Mouse (Mus musculus) CD8-positive naive resting alpha-beta T cell, adult 2 months (primary cell): ENCODE results near the gene Arg1.

Experiments
- DNase-seq, 2 experiments: peaks; one replicate each; pipeline ENCODE4 v3.0.0; 2022; ENCODE audit warnings: low read depth in 2 of 2, low spot score in 2 of 2

The Arg1 gene

GRCm38 (mm10) chr10:24912576-24912975, 14.7 kb downstream of the Arg1 start:
- DNase-seq, result no peak

- DNase-seq, result no peak
These were observed 16.1 kb downstream of the Arg1 start for GRCm38 (mm10) chr10:24911199-24911598.

GRCm38 (mm10) chr10:24905627-24906026, 21.7 kb downstream of the Arg1 start:
- no peak for DNase-seq

- peak; percentile 5 to 9 for DNase-seq
These were observed 31.4 kb downstream of the Arg1 start for GRCm38 (mm10) chr10:24895927-24896326.

GRCm38 (mm10) chr10:24888343-24888742, 38.9 kb downstream of the Arg1 start:
- DNase-seq, result no peak

GRCm38 (mm10) chr10:24886008-24886407, 41.3 kb downstream of the Arg1 start:
- no peak for DNase-seq

GRCm38 (mm10) chr10:24873624-24874023, 53.7 kb downstream of the Arg1 start:
- DNase-seq, result no peak

GRCm38 (mm10) chr10:24869760-24870290, 57.5 kb downstream of the Arg1 start, which contains the start of gene Med23:
Med23 (plus strand) TSS chr10:24869986.
- peak; percentile 97 to 99 for DNase-seq
